Mouse (Mus musculus) ES-Bruce4 (cell line): ENCODE measurements around the gene Zswim7. TPM values are rescaled to one million over a fixed set of nuclear protein-coding genes. Genes with fewer than 3 reads are reported as not detected.

Experiments
- H3K27ac ChIP-seq: 2 replicates; pipeline ENCODE4 v1.5.1; 2012; ENCODE audit warnings: low read length, inconsistent platforms; ENCODE audit not compliant: insufficient read depth
- H3K27me3 ChIP-seq: 2 replicates; pipeline ENCODE4 v1.6.1; 2012; ENCODE audit warnings: mild to moderate bottlenecking, low read length, inconsistent platforms; ENCODE audit not compliant: control insufficient read depth, poor library complexity, insufficient read depth, severe bottlenecking
- H3K36me3 ChIP-seq: 2 replicates; pipeline ENCODE4 v1.6.1; 2012; ENCODE audit warnings: inconsistent platforms, mild to moderate bottlenecking, low read length, moderate library complexity; ENCODE audit not compliant: control insufficient read depth, poor library complexity, insufficient read depth, severe bottlenecking
- H3K4me1 ChIP-seq: one replicate; pipeline ENCODE4 v1.8.1; 2011; ENCODE audit warnings: low read length; ENCODE audit not compliant: control insufficient read depth, insufficient read depth
- H3K4me3 ChIP-seq: 2 replicates; pipeline ENCODE4 v1.5.1; 2011; ENCODE audit warnings: low read depth, mild to moderate bottlenecking, low read length
- H3K9ac ChIP-seq: 2 replicates; pipeline ENCODE4 v1.6.1; 2012; ENCODE audit warnings: low read depth, mild to moderate bottlenecking, inconsistent platforms; ENCODE audit not compliant: poor library complexity, severe bottlenecking
- H3K9me3 ChIP-seq: replicated peaks from 2 replicates; pipeline ENCODE4 v1.6.1; 2012; ENCODE audit warnings: mild to moderate bottlenecking, low read length, inconsistent platforms; ENCODE audit not compliant: control insufficient read depth, poor library complexity, insufficient read depth, severe bottlenecking
- CTCF ChIP-seq: IDR thresholded peaks from one replicate; pipeline ENCODE4 v1.8.1; 2011; ENCODE audit warnings: low read depth, low read length
- EP300 ChIP-seq: IDR thresholded peaks from 2 replicates; pipeline ENCODE4 v1.6.1; 2011; ENCODE audit warnings: low read depth, low read length; ENCODE audit not compliant: insufficient read depth
- POLR2A ChIP-seq: IDR thresholded peaks from one replicate; pipeline ENCODE4 v1.8.1; 2011; ENCODE audit warnings: low read length; ENCODE audit not compliant: insufficient read depth
- polyA plus RNA-seq: library from polyadenylated mRNA; stranded (reverse); fragments of >200 nt; gene quantifications from 2 replicates; pipeline ENCODE4 v1.2.4, GENCODE M21; 2011; ENCODE audit warnings: low read depth; ENCODE audit not compliant: missing spikeins, insufficient read depth, insufficient read length

The Zswim7 gene
- polyA plus RNA-seq, 1 experiment, result 20.2 TPM

- no peak for TF ChIP-seq POLR2A
- no peak for TF ChIP-seq EP300
- no peak for TF ChIP-seq CTCF
- Histone ChIP-seq H3K9me3 (no peaks in the 10 kb centered on the region), H3K4me1 (no peaks in the 10 kb centered on the region), H3K4me3 (no peak overlapping the region), H3K9ac (no peak overlapping the region), H3K36me3 (no peaks in the 10 kb centered on the region), H3K27me3 (peaks cover 4% of the 10 kb centered on the region), H3K27ac (no peak overlapping the region)
Measured at GRCm38 (mm10) chr11:62251047-62251446, 30.1 kb downstream of the Zswim7 start.

GRCm38 (mm10) chr11:62249266-62250037 lies 31.7 kb downstream of the Zswim7 start:
- Histone ChIP-seq H3K9ac (peak overlapping the region; percentile 62), H3K27me3 (peaks cover 4% of the 10 kb centered on the region), H3K36me3 (no peaks in the 10 kb centered on the region), H3K27ac (no peak overlapping the region), H3K9me3 (peaks cover 3% of the 10 kb centered on the region; the same call in 1 of the 2 replicates), H3K4me1 (no peaks in the 10 kb centered on the region), H3K4me3 (peak overlapping the region; percentile 70)
- TF ChIP-seq POLR2A (no peak), EP300 (no peak), CTCF (peak; percentile 12)

GRCm38 (mm10) chr11:62248401-62249244 lies 32.6 kb downstream of the Zswim7 start, which contains the start of gene Adora2b:
Adora2b (plus strand) TSS chr11:62248984.
- Histone ChIP-seq H3K27ac (no peak within 1 kb of the TSS), H3K4me1 (no peaks in the 10 kb centered on the region), H3K4me3 (peak within 1 kb of the TSS; percentile 70), H3K9ac (peak within 1 kb of the TSS; percentile 62), H3K27me3 (peaks cover 4% of the 10 kb centered on the region), H3K9me3 (peaks cover 3% of the 10 kb centered on the region; the same call in 1 of the 2 replicates), H3K36me3 (no peaks in the 10 kb centered on the region)
- TF ChIP-seq CTCF (no peak), POLR2A (no peak), EP300 (no peak)

GRCm38 (mm10) chr11:62247759-62248400 lies 33.3 kb downstream of the Zswim7 start:
- Histone ChIP-seq H3K36me3 (no peaks in the 10 kb centered on the region), H3K9ac (peak overlapping the region; percentile 62), H3K9me3 (peaks cover 3% of the 10 kb centered on the region; the same call in 1 of the 2 replicates), H3K4me3 (peak overlapping the region; percentile 62), H3K27me3 (peaks cover 4% of the 10 kb centered on the region), H3K27ac (no peak overlapping the region), H3K4me1 (no peaks in the 10 kb centered on the region)
- no peak for TF ChIP-seq CTCF
- no peak for TF ChIP-seq EP300
- no peak for TF ChIP-seq POLR2A

GRCm38 (mm10) chr11:62244471-62244870 lies 36.7 kb downstream of the Zswim7 start:
- Histone ChIP-seq H3K4me1 (no peaks in the 10 kb centered on the region), H3K4me3 (no peak overlapping the region), H3K9me3 (peaks cover 3% of the 10 kb centered on the region; the same call in 1 of the 2 replicates), H3K27ac (no peak overlapping the region), H3K9ac (no peak overlapping the region), H3K36me3 (no peaks in the 10 kb centered on the region), H3K27me3 (no peaks in the 10 kb centered on the region)
- no peak for TF ChIP-seq POLR2A
- TF ChIP-seq CTCF, result no peak
- no peak for TF ChIP-seq EP300
